Mouse (Mus musculus) embryo, embryonic 10.5 days (tissue): ENCODE measurements around the gene Stard7.
"Not testable (repeated sequence)": the region's sequence is repeated elsewhere in the genome, so short reads cannot be mapped to it uniquely, and the experiment has no call there.

Source experiments
- DNase-seq: peaks from one replicate; pipeline ENCODE4 v3.0.0-alpha.2; 2015; ENCODE audit warnings: low spot score

The Stard7 gene

DNA sequence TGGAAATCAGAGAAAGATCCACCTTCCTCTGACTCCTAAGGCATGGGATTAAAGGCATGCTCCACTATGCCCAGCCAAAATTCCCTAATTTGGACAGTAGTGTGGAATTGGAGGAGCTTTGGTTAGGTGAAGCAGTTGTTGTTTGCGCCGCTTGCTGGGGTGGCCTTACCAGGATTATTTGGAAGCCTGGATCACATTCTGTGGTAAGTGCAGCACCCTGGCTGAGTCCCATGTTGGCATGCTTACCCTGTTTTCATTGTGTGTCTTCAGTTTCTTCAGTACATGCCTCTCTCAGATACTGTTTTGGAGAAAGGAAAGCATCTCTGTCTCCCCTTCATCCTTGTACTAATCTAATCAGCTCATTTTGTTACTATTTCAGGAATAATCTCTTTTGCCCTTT is 4.6 kb downstream of the Stard7 start:
- DNase-seq: no peak

DNA sequence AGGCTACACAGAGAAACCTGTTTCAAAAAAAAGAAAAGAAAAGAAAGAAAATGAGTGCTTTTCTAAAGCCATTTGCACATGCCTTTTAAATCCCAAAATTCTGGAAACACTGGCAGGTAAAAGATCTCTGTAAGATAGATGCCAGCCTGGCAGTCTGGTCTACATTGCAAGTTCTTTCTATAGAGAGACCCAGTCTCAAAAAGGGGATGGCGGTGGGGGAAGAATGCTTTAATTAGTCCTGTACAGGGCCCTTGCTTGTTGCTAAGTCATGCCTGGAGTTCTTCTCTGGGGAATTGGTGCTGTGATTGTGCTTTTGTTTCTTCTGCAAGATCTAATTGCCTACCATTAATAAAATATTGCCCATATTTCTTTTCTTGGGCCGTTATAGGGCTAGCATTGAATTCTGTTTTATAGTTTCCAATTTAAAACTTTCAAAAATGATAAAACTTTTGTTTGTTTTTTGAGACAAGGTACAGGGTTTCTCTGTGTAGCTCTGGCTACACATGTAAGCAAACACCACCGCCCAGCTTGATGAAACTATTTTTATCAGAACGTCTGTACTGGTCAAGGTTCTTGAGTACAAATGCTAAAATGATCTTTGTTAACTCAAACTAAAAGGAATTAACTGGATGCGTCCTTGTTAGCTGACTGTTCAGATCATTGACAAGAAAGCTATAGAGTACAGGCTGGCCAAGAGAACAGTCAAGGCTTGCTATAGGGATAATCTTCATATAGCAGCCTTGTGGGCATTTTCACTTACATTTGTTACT is 5.7 kb downstream of the Stard7 start:
- DNase-seq: no peak

DNA sequence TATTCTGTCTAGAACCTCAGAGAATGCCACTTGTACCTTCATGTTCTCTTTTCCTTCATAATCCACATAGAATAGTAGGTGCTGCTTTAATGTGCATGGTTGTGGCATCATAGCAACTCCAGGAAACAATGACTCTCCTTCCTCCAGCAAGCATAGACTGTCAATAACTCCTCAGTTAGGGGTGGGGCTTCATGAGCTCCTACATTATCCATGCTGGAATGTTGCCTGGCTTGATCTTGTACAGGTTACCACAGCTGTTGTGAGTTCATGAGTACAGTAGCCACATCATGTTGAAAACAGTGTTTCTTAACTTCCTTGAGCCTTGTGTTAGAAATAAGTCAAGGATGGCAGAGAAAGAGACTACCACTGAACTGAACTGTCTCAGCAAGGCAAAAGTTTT is 8.1 kb downstream of the Stard7 start:
- DNase-seq: no peak

DNA sequence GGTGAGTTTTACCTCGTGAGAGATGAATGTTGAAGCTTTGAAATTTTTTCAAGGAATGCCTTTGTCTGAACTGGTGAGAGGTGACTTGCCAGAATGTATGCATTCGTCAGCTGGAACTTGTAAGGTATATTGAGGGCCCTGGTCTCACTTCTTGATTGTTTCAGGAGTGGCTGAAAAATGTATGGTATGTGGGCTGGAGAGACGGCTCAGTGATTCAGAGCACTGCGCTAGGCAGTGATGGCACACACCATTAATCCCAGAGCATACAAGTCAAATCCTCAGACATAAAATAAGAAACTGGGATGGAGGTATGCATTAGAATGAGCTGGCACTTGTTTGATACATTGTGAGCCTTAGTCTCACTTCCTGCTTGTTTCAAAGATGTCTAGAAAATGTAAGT is 22.2 kb downstream of the Stard7 start:
- DNase-seq: no peak

DNA sequence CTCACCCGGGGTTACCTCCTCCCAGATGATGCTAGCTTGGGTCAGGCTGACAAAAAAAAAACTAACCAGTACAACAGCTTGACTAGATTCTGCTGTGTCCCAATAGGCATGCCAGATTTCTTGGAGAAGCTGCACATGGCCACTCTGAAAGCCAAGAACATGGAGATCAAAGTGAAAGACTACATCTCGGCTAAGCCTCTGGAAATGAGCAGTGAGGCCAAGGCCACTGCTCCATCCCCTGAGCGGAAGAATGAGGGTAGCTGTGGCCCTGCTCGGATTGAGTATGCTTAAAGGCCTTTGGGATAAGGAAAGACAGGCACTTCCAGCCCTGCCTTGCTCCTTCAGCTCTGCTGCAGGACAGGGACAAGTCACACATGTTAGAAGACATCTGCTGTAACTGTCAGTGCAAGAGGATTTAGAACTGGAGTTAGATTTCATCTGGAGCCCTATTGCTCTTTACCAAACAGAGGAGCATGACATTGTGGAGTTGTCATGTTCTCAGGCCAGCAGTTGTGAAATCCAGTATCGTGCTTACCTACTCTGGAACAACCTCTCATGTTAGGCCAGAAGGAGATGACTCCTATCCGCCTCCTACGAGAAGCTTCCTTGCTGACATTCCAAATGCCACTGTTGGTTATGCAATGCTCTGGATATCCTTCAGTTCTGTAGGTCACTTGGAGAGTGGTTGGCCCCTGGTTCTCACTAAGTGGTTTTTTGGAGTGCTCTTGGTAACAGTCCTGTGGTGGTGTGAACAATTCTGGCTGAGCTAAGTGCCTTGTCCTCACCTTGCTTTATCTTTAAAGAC is 27.2 kb downstream of the Stard7 start:
- DNase-seq: no peak

DNA sequence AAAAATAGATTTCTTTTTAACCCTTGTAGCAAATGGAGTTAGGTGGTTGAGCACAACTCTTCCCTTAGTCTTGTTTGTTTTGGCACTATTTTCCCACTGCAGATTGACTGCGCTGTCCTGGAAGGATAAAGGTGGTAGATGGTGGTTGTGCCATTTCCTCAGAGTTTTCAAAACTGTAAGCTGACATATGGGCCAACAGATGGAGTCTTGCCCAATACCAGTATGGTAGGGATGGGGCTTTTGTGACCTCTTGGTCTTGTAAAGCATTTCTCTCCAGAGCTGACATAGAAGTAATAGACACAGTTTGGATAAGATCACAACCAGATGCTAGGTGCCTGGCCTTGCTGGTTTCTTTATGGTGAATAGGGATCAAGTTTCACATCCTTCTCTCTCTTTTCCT is 28.0 kb downstream of the Stard7 start:
- DNase-seq: peak; percentile 12

DNA sequence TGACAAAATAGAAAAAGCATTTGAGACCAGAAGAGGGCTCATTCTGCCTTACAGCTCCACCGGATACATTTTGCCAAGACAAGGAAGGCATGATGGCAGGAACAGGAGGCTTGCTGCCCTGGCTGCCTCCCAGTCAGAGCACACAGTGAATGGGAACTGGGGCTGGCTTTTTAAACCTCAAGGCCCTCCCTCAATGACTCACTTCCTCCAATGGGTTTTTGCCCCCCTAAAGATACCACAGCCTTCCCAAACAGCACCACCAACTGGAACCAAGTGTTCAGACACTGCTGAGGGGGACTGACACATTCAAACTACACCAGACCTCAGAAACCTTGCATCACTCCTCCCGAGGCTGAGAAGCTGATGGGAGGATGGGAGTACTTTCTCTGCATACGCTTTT is 30.7 kb downstream of the Stard7 start:
- no peak for DNase-seq

DNA sequence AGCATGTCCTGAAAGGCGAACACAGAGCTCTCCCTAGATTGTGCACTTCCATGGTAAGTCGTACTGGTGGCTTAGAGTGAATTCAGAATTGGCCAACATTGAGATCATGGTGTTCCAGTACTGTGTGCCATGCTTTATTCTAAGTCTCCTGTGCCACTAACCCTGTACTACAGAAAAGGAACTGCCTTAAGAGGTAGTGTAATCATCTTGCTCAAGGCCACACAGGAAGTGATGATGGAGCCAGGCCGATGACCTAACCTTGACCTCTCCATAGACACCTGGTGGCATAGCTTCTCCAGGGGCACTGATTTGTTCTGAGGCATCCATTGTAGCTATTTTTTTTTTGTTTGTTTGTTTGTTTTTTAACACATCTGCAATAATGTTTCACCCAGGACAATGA is 31.9 kb downstream of the Stard7 start:
- DNase-seq: no peak

DNA sequence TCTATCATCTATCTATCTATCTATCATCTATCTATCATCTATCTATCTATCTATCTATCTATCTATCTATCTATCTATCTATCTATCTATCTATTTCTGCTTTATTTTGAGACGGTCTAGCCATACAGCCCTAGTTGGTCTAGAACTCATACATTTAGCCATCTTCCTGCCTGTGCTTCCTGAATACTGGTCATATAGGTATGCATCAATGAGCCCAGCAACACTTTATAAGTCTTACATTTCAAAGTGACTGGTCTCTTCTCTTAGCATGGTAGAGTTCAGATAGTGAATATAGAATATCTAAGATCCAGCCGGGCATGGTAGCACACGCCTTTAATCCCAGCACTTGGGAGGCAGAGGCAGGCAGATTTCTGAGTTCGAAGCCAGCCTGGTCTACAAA is 34.2 kb downstream of the Stard7 start:
- not testable (repeated sequence) for DNase-seq

DNA sequence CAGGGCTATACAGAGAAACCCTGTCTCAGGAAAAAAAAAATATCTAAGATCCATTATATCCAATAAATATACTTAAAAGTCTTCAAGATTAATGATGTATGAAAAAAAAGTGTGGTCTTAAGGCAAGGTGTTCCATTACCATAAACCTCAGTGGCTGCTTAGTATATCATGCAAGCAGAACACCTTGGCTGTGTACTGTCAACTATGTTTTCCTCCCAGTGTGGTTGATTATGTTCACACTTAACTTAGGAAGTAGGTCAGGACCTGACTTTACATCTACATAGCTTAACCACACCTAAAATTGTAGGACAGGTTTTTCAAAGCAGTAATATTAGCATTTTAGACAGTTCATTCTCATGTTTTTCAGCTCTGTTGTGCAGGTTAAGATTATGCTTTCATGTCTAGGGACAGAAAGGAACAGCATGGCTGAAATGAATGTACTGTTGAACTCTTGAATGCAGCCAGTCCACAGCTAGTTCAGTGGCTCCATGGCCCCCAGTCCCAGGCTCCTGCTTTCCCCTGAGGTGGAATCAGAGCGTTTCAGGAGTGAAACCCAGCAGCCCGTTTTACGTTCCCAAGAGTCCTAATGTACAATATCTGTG is 34.7 kb downstream of the Stard7 start:
- DNase-seq: no peak

DNA sequence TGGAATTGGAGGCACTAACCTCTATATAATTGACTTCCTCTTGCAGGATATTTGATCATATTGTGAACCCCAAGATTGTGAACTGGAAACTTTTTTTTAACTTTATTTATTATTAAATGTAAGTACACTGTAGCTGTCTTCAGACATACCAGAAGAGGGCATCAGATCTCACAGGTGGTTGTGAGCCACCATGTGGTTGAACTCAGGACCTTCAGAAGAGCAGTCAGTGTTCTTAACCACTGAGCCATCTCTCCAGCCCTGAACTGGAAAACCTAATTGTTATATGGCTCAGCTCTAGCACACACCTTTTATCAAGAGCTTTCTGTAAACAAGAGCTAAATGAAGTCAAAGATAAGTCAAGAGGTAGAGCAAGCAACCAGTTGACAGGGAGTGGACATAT is 36.1 kb downstream of the Stard7 start:
- DNase-seq: no peak

DNA sequence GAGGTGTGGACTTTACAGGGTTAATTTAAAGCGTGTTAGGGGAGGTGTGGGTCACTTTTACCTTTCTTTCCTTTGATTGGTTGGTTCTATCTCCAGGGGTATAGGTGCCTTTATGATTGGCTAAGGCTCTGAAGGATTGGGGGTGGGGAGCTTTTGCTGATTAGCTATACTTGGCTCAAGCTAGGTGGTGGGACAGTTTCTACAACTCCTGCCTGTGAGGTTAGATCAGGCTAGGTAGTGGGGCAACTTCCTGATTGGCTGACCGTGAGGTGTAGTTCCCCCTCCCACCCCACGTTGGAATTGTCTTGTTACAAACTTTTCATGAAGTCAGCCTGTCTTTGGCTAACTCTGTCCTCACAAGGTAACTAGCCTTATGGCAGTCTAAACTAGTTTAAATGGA is 37.2 kb downstream of the Stard7 start:
- no peak for DNase-seq

DNA sequence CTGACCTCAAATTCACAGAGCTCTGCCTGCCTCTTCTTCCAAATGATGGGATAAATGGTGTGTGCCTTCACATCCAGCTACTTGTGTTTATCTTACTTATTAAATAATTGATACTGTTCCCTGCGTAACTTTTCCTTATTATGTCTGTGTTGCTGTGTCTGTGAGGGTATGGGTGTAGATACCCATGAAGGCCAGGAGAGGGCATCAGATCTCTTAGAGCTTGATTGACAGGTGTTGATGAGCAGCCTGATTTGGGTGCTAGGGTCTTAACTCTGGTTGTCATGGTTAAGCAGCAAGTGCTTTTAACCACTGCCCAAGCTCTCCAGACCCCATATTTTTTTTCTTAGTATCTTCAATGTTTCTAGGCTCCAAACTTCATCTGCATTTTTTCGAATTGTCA is 38.6 kb downstream of the Stard7 start:
- peak; percentile 24 for DNase-seq

DNA sequence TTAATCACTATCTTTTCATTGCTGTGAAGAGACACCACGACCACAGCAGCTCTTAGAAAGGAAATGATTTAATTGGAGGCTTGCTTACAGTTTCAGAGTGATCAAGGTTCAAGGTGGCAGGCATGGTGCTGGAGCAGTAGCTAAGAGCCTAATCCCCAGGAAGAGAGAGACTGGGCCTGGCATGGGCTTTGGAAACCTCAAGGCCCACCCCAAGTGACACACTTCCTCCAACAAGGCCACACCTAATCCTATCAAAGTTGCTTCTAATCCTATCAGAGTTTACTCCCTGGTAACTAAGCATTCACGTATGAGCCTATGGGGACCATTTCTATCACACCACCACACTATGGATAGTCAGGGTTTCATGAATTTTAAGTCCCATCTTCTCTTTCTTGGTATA is 40.2 kb downstream of the Stard7 start:
- no peak for DNase-seq

DNA sequence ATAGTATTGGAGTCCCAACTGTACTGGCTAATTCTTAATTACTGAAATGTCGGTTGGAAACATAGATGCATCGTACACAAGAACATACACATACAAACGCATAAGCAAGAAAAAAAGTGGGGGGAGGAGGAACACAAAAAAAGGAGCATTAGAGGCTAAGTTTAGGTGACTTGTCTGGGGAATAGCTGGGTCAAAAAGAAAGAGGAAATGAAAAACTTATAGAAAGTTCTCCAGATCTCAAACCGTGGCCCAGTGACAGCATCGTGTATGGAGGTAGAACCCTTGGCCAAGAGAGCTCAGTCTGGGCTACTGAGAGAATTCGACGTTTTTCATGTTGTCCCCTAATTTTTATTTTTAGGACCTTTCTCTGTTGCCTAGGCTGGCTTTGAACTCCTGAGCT is 40.7 kb downstream of the Stard7 start:
- no peak for DNase-seq

DNA sequence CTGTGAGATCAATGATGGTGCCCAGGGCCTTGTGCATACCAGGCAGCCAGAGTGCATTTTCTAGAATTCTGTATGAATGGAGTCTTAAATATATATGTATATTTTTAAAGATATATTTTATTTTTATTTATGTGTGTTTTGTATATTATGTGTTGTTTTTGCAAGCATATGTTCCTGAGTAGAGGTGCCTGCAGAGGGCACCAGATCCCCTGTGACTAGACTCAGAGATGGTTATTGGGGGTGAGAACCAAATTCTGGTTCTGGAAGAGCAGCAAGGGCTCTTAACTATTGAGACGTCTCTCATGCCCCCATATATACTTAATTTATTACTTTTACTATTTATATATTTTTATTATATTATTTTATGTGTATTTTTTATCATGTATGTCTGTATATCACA is 41.2 kb downstream of the Stard7 start:
- no peak for DNase-seq

DNA sequence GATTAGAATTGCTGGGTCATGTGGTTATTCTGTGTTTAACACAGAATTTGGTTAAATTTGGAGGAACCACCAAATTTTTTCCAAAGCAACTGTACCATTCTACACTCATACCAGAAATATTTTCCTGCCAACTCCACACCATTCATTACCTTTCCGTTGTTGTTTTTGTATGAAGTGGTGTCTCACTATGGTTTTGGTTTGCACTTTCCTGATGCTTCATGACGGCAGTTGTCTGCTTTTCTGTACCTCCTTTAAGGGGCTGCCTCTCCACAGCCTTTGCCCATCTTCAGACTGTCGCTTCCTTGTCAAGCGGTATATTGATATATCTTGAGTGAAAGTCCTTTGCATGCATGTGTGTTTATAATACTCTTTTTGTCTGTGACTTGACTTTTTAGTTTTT is 42.8 kb downstream of the Stard7 start:
- no peak for DNase-seq

DNA sequence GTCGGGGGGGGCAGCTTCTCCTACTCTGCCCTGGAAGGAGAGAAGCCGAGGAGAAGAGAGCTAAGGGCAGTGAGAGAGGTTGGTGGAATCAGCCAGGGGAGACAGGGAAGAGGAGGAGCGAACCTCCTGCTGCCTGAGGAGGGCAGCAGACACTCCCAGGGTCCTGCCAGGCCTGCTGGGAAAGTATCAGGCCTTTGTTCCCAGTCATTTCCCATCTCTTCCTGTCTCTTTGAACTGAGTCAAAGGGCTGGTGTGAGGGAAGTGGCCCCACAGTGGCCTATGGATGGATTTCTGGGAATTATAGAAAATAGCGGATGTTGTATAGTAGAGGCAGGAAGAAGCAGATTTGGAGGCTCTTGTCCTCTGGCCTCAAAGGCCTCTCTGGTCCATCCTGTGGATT is 43.9 kb downstream of the Stard7 start:
- no peak for DNase-seq

DNA sequence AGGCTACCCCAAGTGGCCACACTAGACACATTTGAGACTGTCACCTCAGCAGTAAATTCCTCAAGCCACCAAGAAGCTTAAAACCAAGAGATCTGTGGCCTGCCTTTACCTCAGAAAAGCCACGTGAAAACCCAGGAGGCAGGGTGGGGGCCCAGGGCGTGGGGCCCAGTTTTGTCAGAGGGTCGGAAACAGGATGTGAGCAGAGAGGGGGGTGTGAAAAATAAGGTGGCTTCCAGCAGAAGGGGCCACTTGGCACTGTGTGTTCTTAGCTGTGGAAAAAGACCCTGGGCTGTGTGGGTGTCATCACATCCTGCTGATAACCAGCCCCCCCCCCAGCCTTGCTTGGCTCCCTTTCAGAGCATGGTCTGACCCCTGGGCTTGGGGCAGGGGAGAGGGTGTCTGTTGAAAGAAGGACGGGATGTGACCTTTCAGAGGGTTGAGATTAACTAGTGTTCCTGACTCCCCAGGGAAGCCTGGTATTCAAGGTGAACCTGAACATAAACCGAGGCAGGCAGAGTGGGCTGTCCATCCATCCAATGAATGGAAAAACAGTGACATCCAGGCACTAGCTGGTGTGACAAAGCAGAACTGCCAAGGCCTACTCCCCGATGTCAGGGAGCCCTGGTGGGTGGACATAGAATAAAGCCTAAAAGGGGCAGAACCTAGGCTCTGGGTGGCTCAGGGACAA is 44.6 kb downstream of the Stard7 start:
- no peak for DNase-seq

DNA sequence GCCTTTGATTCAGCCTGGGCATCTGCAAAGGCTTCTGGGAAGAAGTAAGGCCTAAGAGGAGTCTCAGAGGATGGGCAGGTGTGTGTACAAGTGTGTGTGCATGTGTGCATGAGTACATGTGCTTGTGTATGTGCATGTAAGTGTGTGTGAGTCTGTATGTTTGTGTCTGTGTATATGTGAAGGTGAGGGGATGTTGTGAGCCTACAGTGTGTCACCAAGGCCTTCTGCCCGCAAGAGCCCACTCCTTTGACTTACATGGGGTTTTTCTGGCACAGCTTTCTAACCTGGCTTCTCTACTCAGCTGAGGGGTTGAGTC is 45.1 kb downstream of the Stard7 start:
- DNase-seq: no peak

DNA sequence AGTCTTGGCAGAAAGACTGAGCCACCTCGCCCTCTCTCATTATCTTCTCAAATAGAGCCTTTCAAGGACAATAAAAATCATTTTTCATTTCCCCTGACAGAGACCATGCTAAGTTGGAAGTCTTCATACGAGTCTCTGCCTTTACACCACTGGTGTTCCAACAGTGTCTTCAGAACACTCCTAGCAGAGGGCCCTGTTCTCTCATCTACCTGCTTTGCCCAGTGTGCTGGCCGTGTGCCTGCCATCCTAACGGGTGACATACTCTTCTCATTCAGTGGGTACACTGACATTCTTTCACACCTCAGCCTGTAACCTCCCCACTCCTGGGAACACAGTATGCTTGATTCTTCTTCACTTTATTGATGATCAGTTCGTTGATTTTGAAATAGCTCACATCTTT is 46.4 kb downstream of the Stard7 start:
- DNase-seq: no peak

DNA sequence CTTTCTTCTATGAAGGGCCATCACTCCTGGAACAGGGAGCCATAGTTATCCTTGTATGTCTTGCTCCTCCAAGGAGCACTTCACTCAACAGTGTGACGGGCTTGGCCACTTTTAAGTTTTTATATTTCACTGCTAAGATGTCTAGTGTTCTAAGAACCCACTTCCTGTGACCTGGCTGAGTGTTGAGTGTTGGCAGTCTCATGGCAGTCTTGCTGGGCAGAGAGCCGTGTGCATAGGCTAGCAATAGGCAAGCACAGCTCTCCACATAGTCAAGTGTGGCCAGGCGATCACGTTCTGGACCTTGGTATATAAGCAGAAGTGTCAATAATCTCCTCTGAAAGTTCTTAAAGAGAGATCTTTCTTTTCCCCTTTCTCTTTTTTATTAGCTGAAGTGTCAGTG is 48.1 kb downstream of the Stard7 start:
- DNase-seq: no peak

DNA sequence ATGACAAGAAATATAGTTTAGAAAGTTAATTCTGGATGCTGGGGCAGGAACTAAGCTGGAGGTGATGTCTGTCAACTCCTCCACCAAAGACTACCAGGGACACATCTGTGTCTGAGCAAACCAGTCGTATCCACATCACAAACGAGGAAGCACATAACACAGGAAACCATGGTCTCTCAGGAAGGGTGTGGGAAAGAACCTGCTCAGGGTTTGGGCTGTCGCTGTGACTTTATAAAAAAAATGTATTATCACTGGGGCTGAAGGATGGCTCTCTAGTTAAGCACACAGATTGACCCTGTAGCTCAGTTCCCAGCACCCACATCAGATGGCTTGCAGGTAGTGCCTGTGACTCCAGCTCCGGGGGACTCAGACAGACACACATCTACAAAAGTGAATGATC is 49.1 kb downstream of the Stard7 start:
- no peak for DNase-seq
